Mouse (Mus musculus) olfactory bulb, adult 2 months (tissue): Measurements from ENCODE around the gene Gstcd.

ENCODE experiments used
- CTCF ChIP-seq: fragments of 200-500 bp; IDR thresholded peaks from 2 replicates; pipeline ENCODE4 v1.5.1; 2012; ENCODE audit warnings: low read depth, mild to moderate bottlenecking, low read length, moderate library complexity; ENCODE audit not compliant: insufficient read depth
- POLR2A ChIP-seq: fragments of 200-500 bp; IDR thresholded peaks from 2 replicates; pipeline ENCODE4 v1.6.1; 2012; ENCODE audit warnings: mild to moderate bottlenecking, low read depth, low read length, moderate library complexity; ENCODE audit not compliant: insufficient read depth

- TF ChIP-seq POLR2A (no peak), CTCF (no peak)
These were observed 12.6 kb upstream of the Gstcd start for GRCm38 (mm10) chr3:133104436-133104835.
